17 mouse cellular contexts compared by ENCODE assay signal in genomic region chr10:62884517-62884916, GRCm38 (mm10). TPM values are rescaled to one million over a fixed set of nuclear protein-coding genes. Genes with fewer than 3 reads are reported as not detected.
DNase-seq lines count a peak whose midpoint lies in the region; ATAC-seq and TF ChIP-seq lines count a peak whose summit lies in the region.
"Had no signal": no experiment of that assay in that cellular context is flagged by ENCODE, and none has a peak within 500 bp of the region (broad histone marks: within the 10 kb centered on the region; RNA-seq: fewer than 3 reads in every experiment).

No protein-coding gene starts in this region.

- no peaks in the 10 kb centered on the region for H3K27me3 ChIP-seq in embryonic facial prominence, embryonic 14.5 days (replicated peaks; ENCODE audit: control insufficient read depth, insufficient read depth, low read length)
- H3K27me3 ChIP-seq in embryonic facial prominence, embryonic 10.5 days (replicated peaks; ENCODE audit: low read depth, poor library complexity, severe bottlenecking), result peaks cover 14% of the 10 kb centered on the region; the same call in 1 of the 2 replicates
- no peaks in the 10 kb centered on the region for H3K27me3 ChIP-seq in intestine, embryonic 14.5 days (replicated peaks; ENCODE audit: control insufficient read depth, insufficient read depth, low read length)
- no peaks in the 10 kb centered on the region for H3K27me3 ChIP-seq in intestine, embryonic 15.5 days (replicated peaks)
- no peaks in the 10 kb centered on the region for H3K27me3 ChIP-seq in CH12.LX (replicated peaks)
- peaks cover 3% of the 10 kb centered on the region; the same call in 1 of the 2 replicates for H3K27me3 ChIP-seq in limb, embryonic 13.5 days

- no peak overlapping the region for H3K9ac ChIP-seq in embryonic facial prominence, embryonic 14.5 days (ENCODE audit: low read depth, low read length)
- no peak overlapping the region for H3K9ac ChIP-seq in intestine, embryonic 14.5 days (ENCODE audit: low read length)
- no peak overlapping the region for H3K9ac ChIP-seq in intestine, embryonic 15.5 days
- H3K9ac ChIP-seq in CH12.LX (ENCODE audit: insufficient read depth, low read depth), result peak overlapping the region; percentile 72
- H3K9ac ChIP-seq in limb, embryonic 13.5 days, result no peak overlapping the region
- H3K9ac ChIP-seq: embryonic facial prominence, embryonic 13.5 days; liver, embryonic 13.5 days; lung, embryonic 14.5 days had no signal

- H3K4me1 ChIP-seq in embryonic facial prominence, embryonic 14.5 days (ENCODE audit: control insufficient read depth, insufficient read depth, low read length), result 0 out of 2 replicates have a peak, but pooled peaks cover 3% of the 10 kb centered on the region
- peaks cover 24% of the 10 kb centered on the region for H3K4me1 ChIP-seq in embryonic facial prominence, embryonic 10.5 days
- 0 out of 2 replicates have a peak, but pooled peaks cover 5% of the 10 kb centered on the region for H3K4me1 ChIP-seq in intestine, embryonic 14.5 days (replicated peaks; ENCODE audit: control insufficient read depth, insufficient read depth, low read length)
- H3K4me1 ChIP-seq in intestine, embryonic 15.5 days (replicated peaks), result 0 out of 2 replicates have a peak, but pooled peaks cover 2% of the 10 kb centered on the region
- peaks cover 8 to 36% of the 10 kb centered on the region in 2 experiments for H3K4me1 ChIP-seq in CH12.LX (ENCODE audit: control insufficient read depth in 1 of 2, insufficient read depth in 2 of 2)
- peaks cover 11% of the 10 kb centered on the region; the same call in 1 of the 2 replicates for H3K4me1 ChIP-seq in limb, embryonic 13.5 days
- H3K4me1 ChIP-seq: embryonic facial prominence, embryonic 13.5 days had no signal

- in situ Hi-C loops in CH12.LX (cut with MboI; ENCODE audit: low pct_ligation_motif_present, low pct_unique_long_range_greater_than_20kb, low sequenced_read_pairs), result no loop called here

- TF ChIP-seq EP300 in CH12.LX (IDR thresholded peaks at IDR 0.05; ENCODE audit: low read length), result 0 out of 2 replicates have a peak, but pooled peaks have one; percentile 6

- 0 out of 2 replicates have a peak overlapping the region, but pooled peaks have one; percentile 18 for H3K4me2 ChIP-seq in embryonic facial prominence, embryonic 14.5 days (ENCODE audit: low read depth, low read length)
- H3K4me2 ChIP-seq in intestine, embryonic 14.5 days (ENCODE audit: low read length), result peak overlapping the region; percentile 17; the same call in 1 of the 2 replicates
- no peak overlapping the region for H3K4me2 ChIP-seq in intestine, embryonic 15.5 days (replicated peaks)
- peak overlapping the region; percentile 74; the same call in 1 of the 2 replicates for H3K4me2 ChIP-seq in CH12.LX (ENCODE audit: insufficient read depth, low read depth, poor library complexity, severe bottlenecking)
- H3K4me2 ChIP-seq in limb, embryonic 13.5 days (replicated peaks), result peak overlapping the region; percentile 27; the same call in 1 of the 2 replicates
- H3K4me2 ChIP-seq: embryonic facial prominence, embryonic 13.5 days; liver, embryonic 13.5 days had no signal

- no peak overlapping the region for H3K27ac ChIP-seq in embryonic facial prominence, embryonic 14.5 days (replicated peaks; ENCODE audit: low read depth, low read length)
- H3K27ac ChIP-seq in embryonic facial prominence, embryonic 10.5 days (replicated peaks), result no peak overlapping the region
- no peak overlapping the region for H3K27ac ChIP-seq in intestine, embryonic 14.5 days (ENCODE audit: low read depth)
- no peak overlapping the region for H3K27ac ChIP-seq in intestine, embryonic 15.5 days
- H3K27ac ChIP-seq in CH12.LX (ENCODE audit: insufficient read depth, low read depth), result peak overlapping the region; percentile 73
- H3K27ac ChIP-seq in limb, embryonic 13.5 days, result no peak overlapping the region
- H3K27ac ChIP-seq: embryonic facial prominence, embryonic 13.5 days; liver, embryonic 13.5 days; stomach, postnatal 0 days had no signal

- no peak for TF ChIP-seq RAD21 in CH12.LX (IDR thresholded peaks at IDR 0.05; ENCODE audit: low read depth, low read length)

- no peak for ATAC-seq in embryonic facial prominence, embryonic 14.5 days (ENCODE audit: low read depth)
- ATAC-seq in intestine, embryonic 14.5 days (replicated peaks; ENCODE audit: low FRiP score, low TSS enrichment, low read depth), result no peak
- no peak for ATAC-seq in intestine, embryonic 15.5 days
- no peak for ATAC-seq in limb, embryonic 13.5 days (ENCODE audit: low FRiP score, low read depth)

- no peaks in the 10 kb centered on the region for H3K9me3 ChIP-seq in embryonic facial prominence, embryonic 14.5 days (ENCODE audit: control insufficient read depth, low read length)
- H3K9me3 ChIP-seq in embryonic facial prominence, embryonic 10.5 days, result no peaks in the 10 kb centered on the region
- no peaks in the 10 kb centered on the region for H3K9me3 ChIP-seq in intestine, embryonic 14.5 days (ENCODE audit: control insufficient read depth, low read length)
- H3K9me3 ChIP-seq in intestine, embryonic 15.5 days, result no peaks in the 10 kb centered on the region
- H3K9me3 ChIP-seq in CH12.LX (replicated peaks; ENCODE audit: low read length), result peaks cover 11% of the 10 kb centered on the region
- no peaks in the 10 kb centered on the region for H3K9me3 ChIP-seq in limb, embryonic 13.5 days
- H3K9me3 ChIP-seq: embryonic facial prominence, embryonic 13.5 days; liver, embryonic 13.5 days had no signal

- WGBS in embryonic facial prominence, embryonic 14.5 days, result 25% methylated on average over 1 of the region's 1 CpGs
- 37% methylated on average over 1 of the region's 1 CpGs for WGBS in embryonic facial prominence, embryonic 10.5 days
- WGBS in intestine, embryonic 14.5 days, result 56% methylated on average over 1 of the region's 1 CpGs
- 56% methylated on average over 1 of the region's 1 CpGs for WGBS in intestine, embryonic 15.5 days
- WGBS in limb, embryonic 13.5 days, result 77% methylated on average over 1 of the region's 1 CpGs

- dilution Hi-C loops in CH12.LX (cut with MboI; ENCODE audit: extremely low pct_ligation_motif_present, extremely low pct_unique_long_range_greater_than_20kb, low sequenced_read_pairs), result no loop called here

- no peak for TF ChIP-seq CTCF in CH12.LX (conservative IDR thresholded peaks at IDR 0.05 in 1 of 2, IDR thresholded peaks at IDR 0.05 in 1 of 2; ENCODE audit: low read depth in 2 of 2, low read length in 2 of 2)

- H3K36me3 ChIP-seq in embryonic facial prominence, embryonic 14.5 days (ENCODE audit: control insufficient read depth, insufficient read depth, low read length), result peaks cover 4% of the 10 kb centered on the region; the same call in 1 of the 2 replicates
- H3K36me3 ChIP-seq in embryonic facial prominence, embryonic 10.5 days (replicated peaks), result peaks cover 4% of the 10 kb centered on the region
- H3K36me3 ChIP-seq in intestine, embryonic 14.5 days (ENCODE audit: control insufficient read depth, insufficient read depth, low read length), result no peaks in the 10 kb centered on the region
- H3K36me3 ChIP-seq in intestine, embryonic 15.5 days, result 0 out of 2 replicates have a peak, but pooled peaks cover 4% of the 10 kb centered on the region
- H3K36me3 ChIP-seq in CH12.LX (replicated peaks in 1 of 2; ENCODE audit: control insufficient read depth in 1 of 2, insufficient read depth in 1 of 2, low read length in 1 of 2), result no peaks in the 10 kb centered on the region
- H3K36me3 ChIP-seq in limb, embryonic 13.5 days, result peaks cover 4% of the 10 kb centered on the region
- H3K36me3 ChIP-seq: liver, embryonic 13.5 days had no signal

- H3K79me2 ChIP-seq in CH12.LX (replicated peaks; ENCODE audit: control insufficient read depth, extremely low read depth, insufficient read depth, poor library complexity, severe bottlenecking), result no peaks in the 10 kb centered on the region

- DNase-seq in embryonic facial prominence, embryonic 14.5 days (ENCODE audit: low spot score), result no peak
- DNase-seq in embryonic facial prominence, embryonic 10.5 days (ENCODE audit: low spot score), result no peak
- DNase-seq in intestine, embryonic 14.5 days (ENCODE audit: low spot score), result no peak
- no peak for DNase-seq in CH12.LX (ENCODE audit: extremely low read depth)
- no peak for DNase-seq in cerebellum, adult 9-11 months
- no peak for DNase-seq in ovary, postnatal 36 days (ENCODE audit: low spot score)
- DNase-seq: adrenal gland, adult 8-10 months; heart, postnatal 4 days; kidney, adult 8-10 months; liver, embryonic 13.5 days; lung, postnatal 36 days; right cerebral cortex, adult 18-20 months had no signal

- no peak for TF ChIP-seq POLR2A in CH12.LX (IDR thresholded peaks at IDR 0.05; ENCODE audit: low read depth, low read length)

- H3K4me3 ChIP-seq in embryonic facial prominence, embryonic 14.5 days (ENCODE audit: low read depth, low read length), result no peak overlapping the region
- H3K4me3 ChIP-seq in embryonic facial prominence, embryonic 10.5 days, result no peak overlapping the region
- H3K4me3 ChIP-seq in intestine, embryonic 14.5 days (ENCODE audit: low read depth, low read length), result no peak overlapping the region
- no peak overlapping the region for H3K4me3 ChIP-seq in intestine, embryonic 15.5 days (replicated peaks)
- H3K4me3 ChIP-seq in CH12.LX (replicated peaks in 1 of 3; ENCODE audit: low read depth in 2 of 3, low read length in 2 of 3, poor library complexity in 1 of 3), result no peak overlapping the region
- H3K4me3 ChIP-seq in limb, embryonic 13.5 days, result no peak overlapping the region
- H3K4me3 ChIP-seq: embryonic facial prominence, embryonic 13.5 days; liver, embryonic 13.5 days had no signal

RNA-seq across cellular contexts. Expression of gene Tet1, which starts 24.3 kb away (rescaled TPM):
- polyA plus RNA-seq in embryonic facial prominence, embryonic 14.5 days (2014; fragmentation: Nextera tagmentation; extraction: Ambion mirVana), result 22.2 and 26.7 TPM in 2 replicates
- 28.9 and 34.5 TPM in 2 replicates for polyA plus RNA-seq in embryonic facial prominence, embryonic 10.5 days (2016; fragmentation: Nextera tagmentation; extraction: Ambion mirVana)
- polyA plus RNA-seq in intestine, embryonic 14.5 days (2014; fragmentation: Nextera tagmentation; extraction: Ambion mirVana), result 30.5 and 30.8 TPM in 2 replicates
- 14.4 and 18.3 TPM in 2 replicates for polyA plus RNA-seq in intestine, embryonic 15.5 days (2015; fragmentation: Nextera tagmentation; extraction: Ambion mirVana)
- total RNA-seq in CH12.LX (2012; rRNA removed), result 0.50 and 0.55 TPM in 2 replicates
- total RNA-seq in CH12.LX (2014; rRNA removed), result 0.23 and 0.31 TPM in 2 replicates
- polyA plus RNA-seq in CH12.LX (2012; ENCODE audit: insufficient read length, low read depth), result 0.34 and 0.60 TPM in 2 replicates
- polyA plus RNA-seq in limb, embryonic 13.5 days (2015; fragmentation: Nextera tagmentation; extraction: Ambion mirVana), result 30.8 and 32.0 TPM in 2 replicates

RNA-seq across cellular contexts. Expression of gene Slc25a16, which starts 35.9 kb away (rescaled TPM):
- 13.9 and 15.0 TPM in 2 replicates for polyA plus RNA-seq in embryonic facial prominence, embryonic 14.5 days (2014; fragmentation: Nextera tagmentation; extraction: Ambion mirVana)
- 8.1 and 9.4 TPM in 2 replicates for polyA plus RNA-seq in embryonic facial prominence, embryonic 10.5 days (2016; fragmentation: Nextera tagmentation; extraction: Ambion mirVana)
- 12.7 and 14.5 TPM in 2 replicates for polyA plus RNA-seq in intestine, embryonic 14.5 days (2014; fragmentation: Nextera tagmentation; extraction: Ambion mirVana)
- 12.5 and 13.4 TPM in 2 replicates for polyA plus RNA-seq in intestine, embryonic 15.5 days (2015; fragmentation: Nextera tagmentation; extraction: Ambion mirVana)
- total RNA-seq in CH12.LX (2012; rRNA removed) (9.8 and 12.0 TPM in 2 replicates), CH12.LX (2014; rRNA removed) (27.0 TPM in 2 replicates)
- 12.1 and 16.8 TPM in 2 replicates for polyA plus RNA-seq in CH12.LX (2012; ENCODE audit: insufficient read length, low read depth)
- 10.9 and 12.0 TPM in 2 replicates for polyA plus RNA-seq in limb, embryonic 13.5 days (2015; fragmentation: Nextera tagmentation; extraction: Ambion mirVana)
